Mouse (Mus musculus) heart, postnatal 4 days (tissue): ENCODE results near the gene Saa4. TPM values are rescaled to one million over a fixed set of nuclear protein-coding genes. Genes with fewer than 3 reads are reported as not detected.
A peak's percentile ranks its signal among the peaks of the same experiment; 100 is the strongest.
"Not testable (repeated sequence)": the region's sequence is repeated elsewhere in the genome, so short reads cannot be mapped to it uniquely, and the experiment has no call there.

Experiments
- DNase-seq: peaks from one replicate; pipeline ENCODE4 v3.0.0; 2021
- total RNA-seq, 2 experiments: library from RNA; stranded (reverse); gene quantifications; 2 replicates each; pipeline ENCODE4 v1.2.3; 2021

Gene Saa4
- total RNA-seq, 2 experiments from 2014 or later, result not detected

GRCm38 (mm10) chr7:46715600-46715999, 16.8 kb downstream of the Saa4 start, which contains the start of gene Saa3:
Gene Saa3, minus strand, starts transcription at chr7:46715700.
- DNase-seq, result no peak

- DNase-seq, result peak; percentile 69
These were observed 17.9 kb downstream of the Saa4 start for GRCm38 (mm10) chr7:46714518-46714917.

GRCm38 (mm10) chr7:46712250-46712649, 20.2 kb downstream of the Saa4 start:
- DNase-seq, result no peak

- DNase-seq, result peak; percentile 93
These were observed 22.0 kb downstream of the Saa4 start, which contains the start of gene Saal1 for GRCm38 (mm10) chr7:46710390-46710844. Gene Saal1, minus strand, starts transcription at chr7:46710680.

- DNase-seq, result no peak
These were observed 31.8 kb downstream of the Saa4 start for GRCm38 (mm10) chr7:46700521-46701025.

GRCm38 (mm10) chr7:46696754-46697153, 35.6 kb downstream of the Saa4 start:
- no peak for DNase-seq

- DNase-seq, result no peak
These were observed 45.6 kb downstream of the Saa4 start for GRCm38 (mm10) chr7:46686827-46687226.

GRCm38 (mm10) chr7:46680732-46681131, 51.7 kb downstream of the Saa4 start:
- no peak for DNase-seq

GRCm38 (mm10) chr7:46679044-46679443, 53.4 kb downstream of the Saa4 start:
- DNase-seq, result not testable (repeated sequence)

- DNase-seq, result no peak
These were observed 54.0 kb downstream of the Saa4 start for GRCm38 (mm10) chr7:46678417-46678816.

Other genes starting within 250 kb of the Saa4 start
- gene Sergef, start 92.8 kb downstream of the Saa4 start, total RNA-seq, result 10 to 100 TPM; 10.6 to 11.3 TPM
- not detected for gene Tph1, start 60.1 kb downstream of the Saa4 start, total RNA-seq
- gene Saal1, start 21.9 kb downstream of the Saa4 start, total RNA-seq, result 1 to 10 TPM; 9.2 to 9.9 TPM
- gene Saa3, start 16.9 kb downstream of the Saa4 start, total RNA-seq, result not detected
- not detected for gene Saa1, start 10.4 kb upstream of the Saa4 start, total RNA-seq
- gene Saa2, start 19.2 kb upstream of the Saa4 start, total RNA-seq, result not detected
- 10 to 100 TPM; 12.2 to 12.8 TPM for gene Hps5, start 63.5 kb upstream of the Saa4 start, total RNA-seq
- gene Gtf2h1, start 63.5 kb upstream of the Saa4 start, total RNA-seq, result 10 to 100 TPM; 22.9 to 23.8 TPM
- 1,000 to 10,000 TPM; 1,136 TPM for gene Ldha, start 108.9 kb upstream of the Saa4 start, total RNA-seq
- gene Ldhc, start 128.6 kb upstream of the Saa4 start, total RNA-seq, result not detected
- gene Tsg101, start 187.4 kb upstream of the Saa4 start, total RNA-seq, result 10 to 100 TPM; 87.5 to 92.4 TPM
- 10 to 100 TPM; 14.9 to 16.8 TPM for gene Uevld, start 225.9 kb upstream of the Saa4 start, total RNA-seq